Mouse (Mus musculus): ENCODE measurements around the gene Chd1.

The Chd1 gene

DNA sequence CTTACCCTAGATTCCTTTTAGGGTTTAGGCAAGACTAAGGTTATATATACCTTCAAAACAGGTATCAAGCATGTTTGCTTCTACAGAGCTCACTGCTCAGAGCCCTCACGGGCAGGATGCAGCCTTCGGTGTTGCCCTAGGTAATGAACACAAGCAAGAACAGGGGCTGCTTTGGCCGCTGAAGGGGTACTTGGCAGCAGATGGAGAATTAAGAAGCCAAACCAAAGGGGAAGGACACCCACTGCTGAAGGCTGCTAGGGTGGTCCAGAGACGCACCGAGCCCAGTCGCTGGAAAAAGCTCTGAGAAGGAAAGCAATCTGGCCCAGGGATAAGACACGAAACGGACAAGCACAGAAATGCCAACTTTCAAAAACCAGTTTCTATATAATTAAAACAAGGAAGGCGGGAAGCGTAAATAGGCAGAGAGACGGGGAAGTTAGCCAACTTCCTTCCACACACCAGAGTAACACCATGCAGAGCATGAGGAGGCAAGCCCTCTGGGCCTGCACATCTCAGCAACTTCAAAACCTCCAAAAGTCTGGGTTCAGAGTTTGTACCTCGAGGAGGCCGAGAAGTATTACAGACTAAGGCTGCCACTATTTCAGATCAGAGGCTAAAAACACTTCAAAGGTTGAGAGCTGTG lies 107.5 kb downstream of the Chd1 start:
- DNase-seq (ENCODE audit: low read depth): no peak

DNA sequence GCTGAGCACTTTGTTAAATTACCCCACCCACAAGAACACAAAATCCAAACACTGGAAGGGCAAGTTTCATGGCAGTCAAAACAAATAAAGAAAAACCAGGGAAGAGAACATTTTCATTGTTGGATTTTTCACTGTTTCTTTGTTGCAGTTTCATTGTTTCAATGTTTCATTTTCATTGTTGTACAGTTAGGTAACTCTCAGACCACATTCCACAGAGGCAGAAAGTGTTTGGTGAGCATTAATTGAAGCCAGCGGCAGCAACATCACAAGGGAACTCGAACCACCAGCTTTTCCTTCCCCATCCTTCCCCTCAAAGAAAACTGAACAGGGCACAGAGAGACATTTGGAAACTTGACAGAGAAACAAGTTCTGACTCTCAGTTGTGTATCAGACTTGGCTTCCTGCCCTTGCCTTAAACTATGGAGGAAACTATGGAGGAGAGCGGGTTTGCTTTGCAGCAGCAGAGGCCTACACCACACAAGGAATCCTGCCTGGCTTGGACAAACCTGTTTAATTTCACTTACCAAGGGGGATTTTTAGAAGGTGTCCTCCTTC lies 109.0 kb downstream of the Chd1 start:
- no peak for DNase-seq (ENCODE audit: low read depth)

DNA sequence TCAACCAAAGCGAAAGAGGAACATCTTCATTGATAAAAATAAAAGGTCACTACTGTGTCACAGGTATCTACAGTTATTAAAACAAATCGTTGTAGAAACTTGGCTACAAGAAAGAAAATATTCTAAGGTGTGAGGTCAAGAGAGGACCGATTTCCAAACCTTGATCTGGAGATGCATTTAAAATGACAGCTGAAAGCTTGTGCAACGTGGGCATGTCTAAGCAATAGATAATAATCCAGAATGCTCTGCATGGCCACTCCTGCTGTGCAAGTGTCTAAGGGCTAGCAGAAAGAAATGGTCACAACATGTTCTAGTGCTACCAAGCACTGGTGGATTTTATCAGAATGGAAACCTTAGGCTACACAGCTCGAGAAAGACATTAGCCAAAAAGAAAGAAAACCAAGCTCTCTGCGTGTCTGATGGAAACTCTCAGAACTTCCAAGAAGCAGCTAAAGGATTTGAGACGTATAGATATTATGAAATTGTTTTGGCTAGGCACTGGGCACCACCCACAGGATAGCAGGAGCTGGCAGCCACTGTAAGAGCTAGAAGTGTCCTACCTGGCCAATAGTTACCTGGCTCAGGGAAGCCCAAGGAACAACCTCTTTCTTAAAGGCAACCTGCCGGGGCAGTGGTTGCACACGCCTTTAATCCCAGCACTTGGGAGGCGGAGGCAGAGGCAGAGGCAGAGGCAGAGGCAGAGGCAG lies 110.7 kb downstream of the Chd1 start:
- DNase-seq (ENCODE audit: low read depth): no peak

DNA sequence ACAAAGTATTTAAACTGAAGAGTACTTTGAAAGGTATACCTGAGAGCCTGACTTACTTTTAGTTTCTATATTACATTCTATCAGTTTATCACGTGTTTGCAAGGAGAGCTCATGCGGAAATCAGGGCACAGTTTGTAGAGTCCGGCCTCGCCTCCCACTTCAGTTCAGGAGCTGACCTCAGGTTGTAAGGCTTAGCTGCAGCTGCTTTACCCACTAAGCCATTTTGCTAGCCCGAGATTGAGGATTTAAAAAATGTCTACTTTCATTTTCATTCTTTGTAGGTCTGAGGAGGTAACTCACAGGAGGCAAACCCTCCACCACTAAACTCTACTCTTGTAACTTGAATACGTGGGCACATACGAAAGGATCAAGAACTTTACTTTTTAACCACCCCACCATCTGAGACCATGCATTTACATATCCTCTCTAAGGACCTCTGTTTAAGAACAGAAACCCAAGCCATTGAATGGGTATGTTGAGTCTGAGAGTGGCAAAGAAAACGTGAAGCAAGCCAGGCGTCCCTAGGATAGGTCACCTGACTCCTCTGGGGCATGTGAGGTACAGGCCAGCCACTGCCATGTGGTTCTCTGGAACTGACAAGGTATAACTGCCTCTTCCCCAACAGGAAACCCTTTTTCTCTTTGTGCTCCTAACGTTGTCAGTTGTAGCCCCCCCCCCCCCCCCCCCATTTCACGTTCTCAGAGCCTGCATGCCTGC lies 111.8 kb downstream of the Chd1 start:
- no peak for DNase-seq (ENCODE audit: low read depth)

DNA sequence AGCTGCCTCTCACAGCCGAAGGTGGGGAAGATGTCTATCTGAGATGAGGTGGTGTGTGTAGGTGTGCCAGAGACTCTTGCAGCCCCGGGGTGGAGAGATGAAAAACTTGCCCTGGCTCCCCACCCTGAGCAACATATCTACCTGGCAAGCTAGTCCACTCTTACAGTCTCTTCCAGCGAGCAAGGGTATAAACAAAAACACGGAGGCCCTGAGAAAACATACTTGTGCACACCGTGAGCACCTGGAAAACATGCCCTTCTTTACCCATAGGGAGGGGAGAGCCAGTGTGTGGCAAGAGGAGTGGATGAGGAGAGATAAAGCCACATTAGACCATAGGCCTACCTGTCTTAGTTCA lies 112.3 kb downstream of the Chd1 start:
- DNase-seq (ENCODE audit: low read depth): no peak

DNA sequence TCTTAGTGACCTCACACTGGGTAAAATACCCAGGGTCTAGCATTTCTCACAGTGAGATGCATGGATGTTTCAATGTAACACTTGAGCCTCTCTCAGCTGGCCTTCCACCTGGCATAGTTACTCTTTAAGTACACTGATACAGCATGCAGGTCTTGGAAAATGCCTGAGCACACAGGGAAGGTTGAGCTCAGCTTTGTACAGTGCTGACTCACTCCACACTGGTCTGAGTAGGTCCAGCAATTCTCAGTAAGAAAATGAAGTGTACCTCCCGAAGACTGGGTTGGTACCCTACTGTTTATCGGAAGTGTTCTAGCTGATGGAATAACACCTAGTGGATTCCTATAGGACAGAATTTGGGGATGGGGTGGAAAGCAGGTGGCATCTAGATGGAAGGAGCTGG lies 112.9 kb downstream of the Chd1 start:
- no peak for DNase-seq (ENCODE audit: low read depth)

DNA sequence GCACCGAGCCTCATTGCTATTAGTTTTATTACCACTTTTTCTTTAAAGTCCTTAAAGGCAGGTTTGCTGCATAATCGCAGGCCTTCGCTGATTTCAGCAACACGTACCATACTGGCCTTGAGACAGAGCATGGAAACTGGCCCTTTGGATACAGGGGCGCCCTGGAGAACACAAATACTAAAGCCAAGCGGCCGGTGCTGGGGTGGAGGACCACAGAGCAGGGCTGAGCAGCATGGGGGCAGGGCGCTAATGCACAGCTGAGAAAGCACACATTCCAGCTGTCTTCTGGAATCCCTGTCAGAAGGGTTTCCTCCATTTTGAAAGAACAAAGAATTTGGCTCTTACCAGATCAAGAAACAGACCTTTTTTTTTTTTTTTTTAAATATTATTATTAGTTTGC lies 113.6 kb downstream of the Chd1 start:
- no peak for DNase-seq (ENCODE audit: low read depth)

DNA sequence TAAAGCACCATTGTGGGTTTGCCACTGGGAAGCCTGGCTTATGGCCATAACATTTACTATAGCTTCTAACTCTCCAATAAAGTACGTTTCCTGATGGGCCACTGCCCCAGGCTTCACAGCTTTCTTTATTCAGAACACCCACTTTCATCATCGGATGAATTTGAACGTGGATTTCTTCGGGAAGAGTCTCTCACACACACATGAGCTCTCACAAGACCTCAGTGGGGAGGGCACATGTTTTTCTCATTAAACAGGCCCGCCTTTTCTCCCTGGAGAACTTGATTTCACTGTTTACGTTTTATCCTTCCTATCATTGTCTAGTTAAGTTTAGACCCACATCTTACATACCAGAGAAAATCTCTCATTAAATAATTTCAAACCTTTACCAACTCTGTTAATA lies 115.4 kb downstream of the Chd1 start:
- no peak for DNase-seq (ENCODE audit: low read depth)

DNA sequence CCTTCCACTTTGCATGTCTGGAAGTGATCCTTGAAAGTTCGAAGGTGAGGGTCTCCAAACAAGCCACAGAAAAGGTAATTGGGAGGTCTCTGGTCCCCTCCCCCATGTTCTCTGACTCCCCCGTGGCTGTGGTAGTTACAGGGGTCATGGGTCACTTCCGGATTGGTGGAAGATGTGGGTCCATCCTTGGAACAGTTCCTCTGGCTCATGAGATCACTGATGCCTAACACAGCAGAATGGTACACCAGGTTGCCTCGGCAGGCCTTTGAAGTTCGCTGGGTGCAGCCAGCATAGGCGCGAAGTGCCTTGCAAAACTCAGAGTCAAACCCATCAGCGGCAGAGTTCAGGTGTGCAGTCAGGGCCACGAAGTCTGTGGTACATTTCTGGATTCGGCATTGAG lies 116.0 kb downstream of the Chd1 start:
- no peak for DNase-seq (ENCODE audit: low read depth)

DNA sequence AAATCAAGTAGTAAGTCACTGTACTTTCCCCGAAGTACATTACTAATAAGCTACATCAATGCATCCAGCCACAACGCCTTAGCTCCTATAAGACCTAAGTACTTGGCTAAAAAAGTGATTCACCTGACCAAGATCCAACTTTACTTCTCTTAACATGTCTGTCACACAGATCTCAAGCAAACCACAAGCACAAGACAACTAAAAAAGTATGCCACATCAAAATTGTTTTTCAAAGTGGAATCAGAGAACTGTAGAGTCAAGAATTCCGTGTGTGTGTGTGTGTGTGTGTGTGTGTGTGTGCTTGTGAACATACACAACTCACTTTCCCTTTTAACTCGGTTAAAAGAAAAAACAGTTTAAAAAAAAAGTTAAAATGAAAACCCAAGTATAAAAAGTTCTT lies 116.9 kb downstream of the Chd1 start:
- no peak for DNase-seq (ENCODE audit: low read depth)

All from c-Kit-positive CD71-negative TER-119-negative erythroid progenitor cells, embryonic 14.5 days (primary cell).